ENCODE assay signal across 17 mouse cellular contexts in genomic region chr13:59917185-59917584, GRCm38 (mm10).
"Had no signal": no experiment of that assay in that cellular context is flagged by ENCODE, and none has a peak within 500 bp of the region (broad histone marks: within the 10 kb centered on the region; RNA-seq: fewer than 3 reads in every experiment).

No protein-coding gene starts in this region.

- H3K4me1 ChIP-seq: liver, embryonic 13.5 days; stomach, embryonic 15.5 days had no signal

- H3K9ac ChIP-seq: limb, embryonic 13.5 days; liver, embryonic 13.5 days; lung, embryonic 14.5 days; neural tube, embryonic 12.5 days; stomach, embryonic 15.5 days had no signal

- DNase-seq: kidney, postnatal 25 days; layer of hippocampus, adult 9-11 months; liver, embryonic 13.5 days; midbrain, embryonic 14.5 days; retina, postnatal 1 day; right cerebral cortex, postnatal 25 days; spleen, adult 18-20 months; thymus, postnatal 25 days had no signal

- H3K4me2 ChIP-seq: limb, embryonic 13.5 days; liver, embryonic 13.5 days; lung, embryonic 14.5 days; neural tube, embryonic 12.5 days; stomach, embryonic 15.5 days had no signal

- H3K36me3 ChIP-seq: limb, embryonic 13.5 days; liver, embryonic 13.5 days; neural tube, embryonic 12.5 days; stomach, embryonic 15.5 days had no signal

- H3K27ac ChIP-seq: kidney, postnatal 0 days; layer of hippocampus, adult 2 months; left cerebral cortex, adult 2 months; liver, embryonic 13.5 days; macrophage; neural tube, embryonic 12.5 days; stomach, embryonic 15.5 days had no signal

- H3K27me3 ChIP-seq: limb, embryonic 13.5 days; liver, embryonic 13.5 days; neural tube, embryonic 12.5 days; stomach, embryonic 15.5 days had no signal

- H3K4me3 ChIP-seq: layer of hippocampus, adult 2 months; left cerebral cortex, adult 2 months; limb, embryonic 13.5 days; liver, embryonic 13.5 days; neural tube, embryonic 12.5 days; stomach, embryonic 15.5 days had no signal

- H3K9me3 ChIP-seq: limb, embryonic 13.5 days; liver, embryonic 13.5 days; neural tube, embryonic 12.5 days; stomach, embryonic 15.5 days had no signal

- ATAC-seq: intestine, postnatal 0 days had no signal
